ENCODE assay signal across 9 mouse cellular contexts in genomic region chr10:39811507-39811906, GRCm38 (mm10).
DNase-seq lines count a peak whose midpoint lies in the region; ATAC-seq lines count a peak whose summit lies in the region.
"Had no signal": no experiment of that assay in that cellular context is flagged by ENCODE, and none has a peak within 500 bp of the region (broad histone marks: within the 10 kb centered on the region; RNA-seq: fewer than 3 reads in every experiment).

No protein-coding gene starts in this region.

- peak; percentile 91 for DNase-seq in heart, adult 11 months
- DNase-seq in 416B (ENCODE audit: low read depth): peak; percentile 68
- peak; percentile 54 for DNase-seq in embryo, embryonic 9.5 days (ENCODE audit: extremely low spot score)
- DNase-seq in kidney, postnatal 36 days: peak; percentile 27 to 75

- H3K27me3 ChIP-seq in heart, embryonic 11.5 days (ENCODE audit: control insufficient read depth, insufficient read depth, low read length): no peaks in the 10 kb centered on the region
- H3K27me3 ChIP-seq: embryonic facial prominence, embryonic 13.5 days had no signal

- H3K4me3 ChIP-seq in heart, embryonic 11.5 days (ENCODE audit: low read depth, low read length): no peak overlapping the region
- H3K4me3 ChIP-seq: embryonic facial prominence, embryonic 13.5 days had no signal

- H3K9ac ChIP-seq in heart, embryonic 11.5 days (ENCODE audit: low read depth, low read length): no peak overlapping the region
- H3K9ac ChIP-seq: embryonic facial prominence, embryonic 13.5 days had no signal

- H3K4me1 ChIP-seq in heart, embryonic 11.5 days (ENCODE audit: control insufficient read depth, insufficient read depth, low read length): no peaks in the 10 kb centered on the region
- H3K4me1 ChIP-seq: embryonic facial prominence, embryonic 13.5 days had no signal

- peaks cover 18% of the 10 kb centered on the region for H3K36me3 ChIP-seq in heart, embryonic 11.5 days (ENCODE audit: control insufficient read depth, insufficient read depth, low read length)

- no peaks in the 10 kb centered on the region for H3K9me3 ChIP-seq in heart, embryonic 11.5 days (replicated peaks; ENCODE audit: control insufficient read depth, low read length)

- ATAC-seq in heart, embryonic 11.5 days (replicated peaks; ENCODE audit: insufficient number of reproducible peaks, low FRiP score, low TSS enrichment): no peak
- ATAC-seq in activated CD4-positive, CD25-positive, alpha-beta regulatory T cell, adult 4 months: peak; percentile 46
- peak; percentile 78 for ATAC-seq in neutrophil, adult 5-6 weeks (ENCODE audit: extremely low read depth, insufficient number of reproducible peaks, low FRiP score, poor library complexity, severe bottlenecking)
- no peak for ATAC-seq in frontal cortex, adult (ENCODE audit: low TSS enrichment)

- no peak overlapping the region for H3K27ac ChIP-seq in heart, embryonic 11.5 days (ENCODE audit: low read depth, low read length)
- H3K27ac ChIP-seq: embryonic facial prominence, embryonic 13.5 days had no signal

- 69% methylated on average over 3 of the region's 3 CpGs for WGBS in heart, embryonic 11.5 days (ENCODE audit: insufficient replicate concordance)

- no peak overlapping the region for H3K4me2 ChIP-seq in heart, embryonic 11.5 days
- H3K4me2 ChIP-seq: embryonic facial prominence, embryonic 13.5 days had no signal

Comparison
In these comparisons a context has a peak if more than half of its experiments do, and no peak if none do; other contexts are left out.
1. ATAC-seq: peak in activated CD4-positive, CD25-positive, alpha-beta regulatory T cell, adult 4 months (single experiment) and neutrophil, adult 5-6 weeks (single experiment); none in heart, embryonic 11.5 days (single experiment) and frontal cortex, adult (single experiment).
2. Peak in every context shown above with its lines, with median percentiles within 50 percentile points of each other: DNase-seq.